Mouse (Mus musculus) 416B (cell line): ENCODE results near the gene Gm17606.
A peak's percentile ranks its signal among the peaks of the same experiment; 100 is the strongest.

Experiments used
- DNase-seq: peaks from one replicate; pipeline ENCODE4 v3.0.0; 2011; ENCODE audit warnings: low read depth

The Gm17606 gene

GRCm38 (mm10) chr14:54624976-54625375 is 15.8 kb upstream of the Gm17606 start:
- DNase-seq: no peak

- no peak for DNase-seq
Observed at GRCm38 (mm10) chr14:54628103-54628502, 12.6 kb upstream of the Gm17606 start.

GRCm38 (mm10) chr14:54629797-54630196 is 11.0 kb upstream of the Gm17606 start:
- DNase-seq: peak; percentile 39

GRCm38 (mm10) chr14:54630583-54631239 is 10.0 kb upstream of the Gm17606 start:
- peak; percentile 38 for DNase-seq

GRCm38 (mm10) chr14:54631240-54631599 is 9.5 kb upstream of the Gm17606 start:
- DNase-seq: no peak

GRCm38 (mm10) chr14:54632252-54632651 is 8.5 kb upstream of the Gm17606 start:
- DNase-seq: no peak

GRCm38 (mm10) chr14:54634182-54634581 is 6.6 kb upstream of the Gm17606 start:
- peak; percentile 53 for DNase-seq

GRCm38 (mm10) chr14:54636954-54637353 is 3.8 kb upstream of the Gm17606 start:
- DNase-seq: peak; percentile 51

GRCm38 (mm10) chr14:54638210-54638609 is 2.5 kb upstream of the Gm17606 start:
- no peak for DNase-seq

GRCm38 (mm10) chr14:54640121-54640520 is 631 bp upstream of the Gm17606 start:
- DNase-seq: no peak

- peak; percentile 84 for DNase-seq
Observed at GRCm38 (mm10) chr14:54641305-54641969, 685 bp downstream of the Gm17606 start, which contains the start of gene Cdh24. TSS of gene Cdh24 (minus strand) at chr14:54641364.

- DNase-seq: no peak
Observed at GRCm38 (mm10) chr14:54642224-54642944, 1.6 kb downstream of the Gm17606 start.

- DNase-seq: peak; percentile 62
Observed at GRCm38 (mm10) chr14:54643011-54643410, 2.3 kb downstream of the Gm17606 start.

- no peak for DNase-seq
Observed at GRCm38 (mm10) chr14:54644294-54644693, 3.5 kb downstream of the Gm17606 start.

GRCm38 (mm10) chr14:54646455-54646854 is 5.7 kb downstream of the Gm17606 start:
- no peak for DNase-seq

GRCm38 (mm10) chr14:54646898-54647636 is 6.3 kb downstream of the Gm17606 start:
- DNase-seq: peak; percentile 32

GRCm38 (mm10) chr14:54647900-54648299 is 7.1 kb downstream of the Gm17606 start:
- no peak for DNase-seq

GRCm38 (mm10) chr14:54650621-54651454 is 10.1 kb downstream of the Gm17606 start:
- DNase-seq: peak; percentile 96

GRCm38 (mm10) chr14:54651556-54651955 is 10.8 kb downstream of the Gm17606 start:
- DNase-seq: no peak

GRCm38 (mm10) chr14:54652787-54653186 is 12.0 kb downstream of the Gm17606 start:
- DNase-seq: peak; percentile 36

GRCm38 (mm10) chr14:54653496-54653895 is 12.7 kb downstream of the Gm17606 start:
- peak; percentile 92 for DNase-seq
